ENCODE assay signal across 15 mouse cellular contexts in the genomic region with DNA sequence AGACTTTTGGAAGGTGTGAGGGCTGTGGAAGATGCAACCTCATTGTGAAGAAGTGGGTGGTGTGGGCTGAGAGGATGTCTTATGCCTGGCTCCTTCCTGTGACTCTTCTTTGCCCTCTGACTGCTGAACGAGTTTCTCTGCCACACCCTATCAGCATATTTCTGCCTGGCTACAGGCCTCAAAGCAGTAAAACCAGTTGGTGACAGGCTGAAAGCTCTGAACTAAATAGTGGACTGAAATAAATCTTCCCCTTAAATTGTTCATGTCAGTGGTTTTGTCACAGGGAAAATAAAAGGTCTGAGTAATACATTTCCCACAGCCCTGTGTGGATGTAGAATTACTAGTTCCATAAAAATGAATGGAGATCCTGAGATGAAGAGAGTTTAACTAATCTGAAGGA.
DNase-seq lines count a peak whose midpoint lies in the region; ATAC-seq lines count a peak whose summit lies in the region.
"Had no signal": no experiment of that assay in that cellular context is flagged by ENCODE, and none has a peak within 500 bp of the region (broad histone marks: within the 10 kb centered on the region; RNA-seq: fewer than 3 reads in every experiment).

No protein-coding gene starts in this region.

- DNase-seq in embryonic facial prominence, embryonic 14.5 days (ENCODE audit: low spot score): peak; percentile 55
- DNase-seq in embryonic facial prominence, embryonic 10.5 days (ENCODE audit: low spot score): no peak
- DNase-seq in urinary bladder, adult 18-20 months (ENCODE audit: low spot score in 2 of 2): peak; percentile 24 to 59
- DNase-seq in urinary bladder, adult 2 months (ENCODE audit: low spot score): no peak
- DNase-seq in cerebellum, adult 11-12 months: no peak
- DNase-seq: layer of hippocampus, adult 9-11 months; lung, postnatal 4 days; midbrain, embryonic 14.5 days; thymus, adult 2 months had no signal

- 0 out of 2 replicates have a peak overlapping the region, but pooled peaks have one; percentile 39 for H3K27ac ChIP-seq in embryonic facial prominence, embryonic 14.5 days (replicated peaks; ENCODE audit: low read depth, low read length)
- H3K27ac ChIP-seq in embryonic facial prominence, embryonic 10.5 days (replicated peaks): no peak overlapping the region
- no peak overlapping the region for H3K27ac ChIP-seq in intestine, embryonic 16.5 days (ENCODE audit: low read length)
- H3K27ac ChIP-seq in stomach, embryonic 16.5 days (ENCODE audit: low read length): peak overlapping the region; percentile 74
- H3K27ac ChIP-seq: heart, embryonic 15.5 days; hindbrain, embryonic 13.5 days; liver, embryonic 14.5 days had no signal

- H3K4me1 ChIP-seq in embryonic facial prominence, embryonic 14.5 days (ENCODE audit: control insufficient read depth, insufficient read depth, low read length): 0 out of 2 replicates have a peak, but pooled peaks cover 2% of the 10 kb centered on the region
- peaks cover 6% of the 10 kb centered on the region for H3K4me1 ChIP-seq in embryonic facial prominence, embryonic 10.5 days
- H3K4me1 ChIP-seq in intestine, embryonic 16.5 days (ENCODE audit: control insufficient read depth, insufficient read depth, low read length): no peaks in the 10 kb centered on the region
- H3K4me1 ChIP-seq in stomach, embryonic 16.5 days (ENCODE audit: control insufficient read depth, insufficient read depth, low read length): peaks cover 4% of the 10 kb centered on the region; the same call in 1 of the 2 replicates
- H3K4me1 ChIP-seq: heart, embryonic 15.5 days; hindbrain, embryonic 13.5 days had no signal

- no peak for ATAC-seq in embryonic facial prominence, embryonic 14.5 days (ENCODE audit: low read depth)
- peak; percentile 85 for ATAC-seq in intestine, embryonic 16.5 days
- ATAC-seq in stomach, embryonic 16.5 days (ENCODE audit: insufficient read depth, low FRiP score): peak; percentile 21; the same call in 1 of the 2 replicates
- no peak for ATAC-seq in inflammation-experienced regulatory T-cells, adult 6 months

- no peak overlapping the region for H3K4me3 ChIP-seq in embryonic facial prominence, embryonic 14.5 days (ENCODE audit: low read depth, low read length)
- no peak overlapping the region for H3K4me3 ChIP-seq in embryonic facial prominence, embryonic 10.5 days
- H3K4me3 ChIP-seq in intestine, embryonic 16.5 days (ENCODE audit: low read length): no peak overlapping the region
- no peak overlapping the region for H3K4me3 ChIP-seq in stomach, embryonic 16.5 days (replicated peaks; ENCODE audit: low read length)
- H3K4me3 ChIP-seq: heart, embryonic 15.5 days; hindbrain, embryonic 13.5 days had no signal

- WGBS in embryonic facial prominence, embryonic 14.5 days: 20% methylated on average over 1 of the region's 1 CpGs
- 44% methylated on average over 1 of the region's 1 CpGs for WGBS in embryonic facial prominence, embryonic 10.5 days
- 7% methylated on average over 1 of the region's 1 CpGs for WGBS in intestine, embryonic 16.5 days
- 19% methylated on average over 1 of the region's 1 CpGs for WGBS in stomach, embryonic 16.5 days

- no peak overlapping the region for H3K4me2 ChIP-seq in embryonic facial prominence, embryonic 14.5 days (ENCODE audit: low read depth, low read length)
- no peak overlapping the region for H3K4me2 ChIP-seq in intestine, embryonic 16.5 days (ENCODE audit: low read depth, low read length)
- H3K4me2 ChIP-seq in stomach, embryonic 16.5 days (ENCODE audit: low read depth, low read length): no peak overlapping the region
- H3K4me2 ChIP-seq: heart, embryonic 15.5 days; hindbrain, embryonic 13.5 days had no signal

- H3K9ac ChIP-seq in embryonic facial prominence, embryonic 14.5 days (ENCODE audit: low read depth, low read length): no peak overlapping the region
- H3K9ac ChIP-seq in intestine, embryonic 16.5 days (ENCODE audit: low read depth, low read length): no peak overlapping the region
- no peak overlapping the region for H3K9ac ChIP-seq in stomach, embryonic 16.5 days (ENCODE audit: low read length)
- H3K9ac ChIP-seq: heart, embryonic 15.5 days; hindbrain, embryonic 13.5 days; liver, embryonic 14.5 days had no signal

- no peaks in the 10 kb centered on the region for H3K9me3 ChIP-seq in embryonic facial prominence, embryonic 14.5 days (ENCODE audit: control insufficient read depth, low read length)
- no peaks in the 10 kb centered on the region for H3K9me3 ChIP-seq in embryonic facial prominence, embryonic 10.5 days
- no peaks in the 10 kb centered on the region for H3K9me3 ChIP-seq in intestine, embryonic 16.5 days (ENCODE audit: control insufficient read depth, low read length)
- H3K9me3 ChIP-seq in stomach, embryonic 16.5 days (replicated peaks; ENCODE audit: control insufficient read depth, low read length): no peaks in the 10 kb centered on the region
- H3K9me3 ChIP-seq: heart, embryonic 15.5 days; hindbrain, embryonic 13.5 days had no signal

- no peaks in the 10 kb centered on the region for H3K36me3 ChIP-seq in embryonic facial prominence, embryonic 14.5 days (ENCODE audit: control insufficient read depth, insufficient read depth, low read length)
- no peaks in the 10 kb centered on the region for H3K36me3 ChIP-seq in embryonic facial prominence, embryonic 10.5 days (replicated peaks)
- H3K36me3 ChIP-seq in intestine, embryonic 16.5 days (ENCODE audit: control insufficient read depth, insufficient read depth, low read length): no peaks in the 10 kb centered on the region
- H3K36me3 ChIP-seq in stomach, embryonic 16.5 days (ENCODE audit: control insufficient read depth, insufficient read depth, low read length): no peaks in the 10 kb centered on the region
- H3K36me3 ChIP-seq: heart, embryonic 15.5 days; hindbrain, embryonic 13.5 days had no signal

- H3K27me3 ChIP-seq in embryonic facial prominence, embryonic 14.5 days (replicated peaks; ENCODE audit: control insufficient read depth, insufficient read depth, low read length): no peaks in the 10 kb centered on the region
- no peaks in the 10 kb centered on the region; the same call in 1 of the 2 replicates for H3K27me3 ChIP-seq in embryonic facial prominence, embryonic 10.5 days (replicated peaks; ENCODE audit: low read depth, poor library complexity, severe bottlenecking)
- no peaks in the 10 kb centered on the region for H3K27me3 ChIP-seq in intestine, embryonic 16.5 days (replicated peaks; ENCODE audit: control insufficient read depth, insufficient read depth, low read length)
- no peaks in the 10 kb centered on the region for H3K27me3 ChIP-seq in stomach, embryonic 16.5 days (ENCODE audit: control insufficient read depth, insufficient read depth, low read length)
- H3K27me3 ChIP-seq: heart, embryonic 15.5 days; hindbrain, embryonic 13.5 days had no signal

Comparison
In these comparisons a context has a peak if more than half of its experiments do, and no peak if none do; other contexts are left out.
1. DNase-seq: peak in embryonic facial prominence, embryonic 14.5 days (single experiment) and urinary bladder, adult 18-20 months (2 of 2); none in embryonic facial prominence, embryonic 10.5 days (single experiment), urinary bladder, adult 2 months (single experiment) and cerebellum, adult 11-12 months (single experiment).
2. H3K27ac ChIP-seq: peak in embryonic facial prominence, embryonic 14.5 days (single experiment) and stomach, embryonic 16.5 days (single experiment); none in embryonic facial prominence, embryonic 10.5 days (single experiment) and intestine, embryonic 16.5 days (single experiment).
3. ATAC-seq: peak in intestine, embryonic 16.5 days (single experiment) and stomach, embryonic 16.5 days (single experiment); none in embryonic facial prominence, embryonic 14.5 days (single experiment) and inflammation-experienced regulatory T-cells, adult 6 months (single experiment).